Mouse (Mus musculus) right cerebral cortex, postnatal 36 days (tissue): ENCODE results near the gene Olfr12.

Experiments
- DNase-seq, 2 experiments: peaks; one replicate each; pipeline ENCODE4 v3.0.0; 2022; ENCODE audit warnings: low spot score in 2 of 2, mixed read lengths in 1 of 2

The Olfr12 gene

GRCm38 (mm10) chr1:92617488-92617887, at the start of gene Olfr12:
Olfr12 (plus strand) TSS chr1:92617788.
- DNase-seq, result no peak

- DNase-seq, result no peak
These were observed 46.6 kb upstream of the Olfr12 start, which contains the start of gene Olfr1413 for GRCm38 (mm10) chr1:92571022-92571421. Olfr1413 (plus strand) TSS chr1:92571322.

- DNase-seq, result no peak
These were observed 32.1 kb upstream of the Olfr12 start, which contains the start of gene Olfr1412 for GRCm38 (mm10) chr1:92585479-92585878. Olfr1412 (plus strand) TSS chr1:92585779.

- DNase-seq, result no peak
These were observed 23.5 kb upstream of the Olfr12 start, which contains the start of gene Olfr1411 for GRCm38 (mm10) chr1:92594111-92594510. Olfr1411 (plus strand) TSS chr1:92594411.

GRCm38 (mm10) chr1:92596019-92596418, 21.6 kb upstream of the Olfr12 start:
- DNase-seq, result no peak

- DNase-seq, result no peak
These were observed 12.1 kb upstream of the Olfr12 start, which contains the start of gene Olfr1410 for GRCm38 (mm10) chr1:92605482-92605881. Olfr1410 (plus strand) TSS chr1:92605782.

GRCm38 (mm10) chr1:92607711-92608110, 9.9 kb upstream of the Olfr12 start:
- no peak for DNase-seq

GRCm38 (mm10) chr1:92611008-92611407, 6.6 kb upstream of the Olfr12 start:
- DNase-seq, result peak in 1 of 2 experiments; percentile 22

GRCm38 (mm10) chr1:92613175-92613574, 4.4 kb upstream of the Olfr12 start:
- no peak for DNase-seq

GRCm38 (mm10) chr1:92614516-92614915, 3.1 kb upstream of the Olfr12 start:
- no peak for DNase-seq

GRCm38 (mm10) chr1:92616046-92616445, 1.5 kb upstream of the Olfr12 start:
- no peak for DNase-seq

GRCm38 (mm10) chr1:92618360-92618759, 772 bp downstream of the Olfr12 start:
- no peak for DNase-seq

GRCm38 (mm10) chr1:92628227-92628626, 10.6 kb downstream of the Olfr12 start:
- DNase-seq, result no peak

- no peak for DNase-seq
These were observed 14.6 kb downstream of the Olfr12 start for GRCm38 (mm10) chr1:92632196-92632595.

- DNase-seq, result no peak
These were observed 15.4 kb downstream of the Olfr12 start for GRCm38 (mm10) chr1:92632948-92633347.

- no peak for DNase-seq
These were observed 16.1 kb downstream of the Olfr12 start for GRCm38 (mm10) chr1:92633726-92634125.

- no peak for DNase-seq
These were observed 17.0 kb downstream of the Olfr12 start for GRCm38 (mm10) chr1:92634569-92634968.

- DNase-seq, result no peak
These were observed 17.5 kb downstream of the Olfr12 start for GRCm38 (mm10) chr1:92634976-92635599.

GRCm38 (mm10) chr1:92636015-92636414, 18.4 kb downstream of the Olfr12 start:
- no peak for DNase-seq

GRCm38 (mm10) chr1:92636676-92637075, 19.1 kb downstream of the Olfr12 start:
- no peak for DNase-seq

- DNase-seq, result no peak
These were observed 20.0 kb downstream of the Olfr12 start for GRCm38 (mm10) chr1:92637501-92638172.

- DNase-seq, result peak; percentile 73 to 79
These were observed 20.6 kb downstream of the Olfr12 start for GRCm38 (mm10) chr1:92638181-92638580.

GRCm38 (mm10) chr1:92638736-92639135, 21.1 kb downstream of the Olfr12 start:
- DNase-seq, result no peak
